Mouse (Mus musculus): ENCODE measurements at regions not wholly inside any gene's neighbourhood (a gene's known extent, or its start where the extent isn't known, plus 50 kb on each side); places are given as distances from the start of the nearest gene placed in this dataset.
"Not testable (repeated sequence)": the region's sequence is repeated elsewhere in the genome, so short reads cannot be mapped to it uniquely, and the experiment has no call there.

- WGBS: 89% methylated on average over 2 of the region's 2 CpGs
- Histone ChIP-seq H3K27ac (replicated peaks) (no peak overlapping the region), H3K4me3 (replicated peaks) (no peak overlapping the region), H3K36me3 (no peaks in the 10 kb centered on the region), H3K4me2 (no peak overlapping the region), H3K27me3 (replicated peaks) (no peaks in the 10 kb centered on the region), H3K9me3 (replicated peaks) (no peaks in the 10 kb centered on the region), H3K9ac (replicated peaks) (no peak overlapping the region), H3K4me1 (no peaks in the 10 kb centered on the region)
- ATAC-seq (ENCODE audit: low FRiP score): no peak
Measured at GRCm38 (mm10) chr16:46878739-46879138, 380.4 kb upstream of the Nectin3 start.

- Histone ChIP-seq H3K9me3 (replicated peaks) (no peaks in the 10 kb centered on the region), H3K27me3 (replicated peaks) (no peaks in the 10 kb centered on the region), H3K36me3 (no peaks in the 10 kb centered on the region), H3K4me2 (no peak overlapping the region), H3K9ac (replicated peaks) (no peak overlapping the region), H3K4me3 (replicated peaks) (no peak overlapping the region), H3K4me1 (no peaks in the 10 kb centered on the region), H3K27ac (replicated peaks) (no peak overlapping the region)
- 88% methylated on average over 2 of the region's 2 CpGs for WGBS
- ATAC-seq (ENCODE audit: low FRiP score): no peak
Measured at GRCm38 (mm10) chr16:46863959-46864358, 365.6 kb upstream of the Nectin3 start.

GRCm38 (mm10) chr16:46849534-46849933 lies 351.2 kb upstream of the Nectin3 start:
- H3K4me3 ChIP-seq (replicated peaks): no peak overlapping the region
- H3K9ac ChIP-seq (replicated peaks): no peak overlapping the region
- 0 out of 2 replicates have a peak, but pooled peaks cover 3% of the 10 kb centered on the region for H3K4me1 ChIP-seq
- no peak overlapping the region for H3K4me2 ChIP-seq
- H3K36me3 ChIP-seq: no peaks in the 10 kb centered on the region
- H3K27me3 ChIP-seq (replicated peaks): no peaks in the 10 kb centered on the region
- H3K9me3 ChIP-seq (replicated peaks): no peaks in the 10 kb centered on the region
- ATAC-seq (ENCODE audit: low FRiP score): no peak
- no peak overlapping the region for H3K27ac ChIP-seq (replicated peaks)
- WGBS: 62% methylated on average over 4 of the region's 4 CpGs

- Histone ChIP-seq H3K27ac (replicated peaks) (no peak overlapping the region), H3K27me3 (replicated peaks) (no peaks in the 10 kb centered on the region), H3K9ac (replicated peaks) (no peak overlapping the region), H3K4me1 (0 out of 2 replicates have a peak, but pooled peaks cover 3% of the 10 kb centered on the region), H3K4me2 (no peak overlapping the region), H3K9me3 (replicated peaks) (no peaks in the 10 kb centered on the region), H3K36me3 (no peaks in the 10 kb centered on the region), H3K4me3 (replicated peaks) (no peak overlapping the region)
- ATAC-seq (ENCODE audit: low FRiP score): no peak
Measured at GRCm38 (mm10) chr16:46848755-46849154, 350.4 kb upstream of the Nectin3 start.

DNA sequence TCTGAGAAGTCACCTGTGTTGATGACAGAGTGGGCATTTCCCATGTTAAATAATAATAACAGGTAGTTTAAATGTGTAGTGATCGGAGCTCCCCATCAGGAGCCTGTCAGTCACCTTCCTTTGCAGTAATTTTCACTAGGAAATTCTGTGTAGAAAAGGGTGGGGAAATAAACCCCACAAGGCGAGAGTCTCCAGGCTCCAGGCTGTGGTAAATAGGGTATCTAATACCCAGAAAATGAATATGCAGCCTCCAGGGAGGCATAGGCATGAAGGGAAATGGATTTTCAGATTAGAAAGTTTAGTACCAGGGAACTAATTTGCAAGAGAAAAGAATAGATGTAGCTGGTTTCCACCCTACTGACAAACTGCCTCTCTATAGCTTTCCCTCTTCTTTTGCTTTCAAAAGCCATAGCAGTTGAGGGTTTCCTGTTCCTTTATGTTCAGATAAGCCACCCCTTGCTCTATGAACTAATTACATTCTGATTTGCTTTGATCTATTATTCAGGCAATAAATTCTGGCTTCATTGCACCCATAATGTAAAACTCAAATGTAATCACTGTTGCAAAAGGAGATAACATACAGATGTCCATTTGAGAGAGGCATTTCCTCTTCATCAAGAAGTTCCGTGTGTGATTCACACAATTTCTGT lies 349.5 kb upstream of the Nectin3 start:
- H3K4me3 ChIP-seq (replicated peaks): no peak overlapping the region
- H3K27me3 ChIP-seq (replicated peaks): no peaks in the 10 kb centered on the region
- 40% methylated on average over 3 of the region's 3 CpGs for WGBS
- no peak overlapping the region for H3K27ac ChIP-seq (replicated peaks)
- H3K4me2 ChIP-seq: no peak overlapping the region
- ATAC-seq (ENCODE audit: low FRiP score): no peak
- H3K9ac ChIP-seq (replicated peaks): no peak overlapping the region
- H3K9me3 ChIP-seq (replicated peaks): no peaks in the 10 kb centered on the region
- H3K36me3 ChIP-seq: no peaks in the 10 kb centered on the region
- 0 out of 2 replicates have a peak, but pooled peaks cover 3% of the 10 kb centered on the region for H3K4me1 ChIP-seq

DNA sequence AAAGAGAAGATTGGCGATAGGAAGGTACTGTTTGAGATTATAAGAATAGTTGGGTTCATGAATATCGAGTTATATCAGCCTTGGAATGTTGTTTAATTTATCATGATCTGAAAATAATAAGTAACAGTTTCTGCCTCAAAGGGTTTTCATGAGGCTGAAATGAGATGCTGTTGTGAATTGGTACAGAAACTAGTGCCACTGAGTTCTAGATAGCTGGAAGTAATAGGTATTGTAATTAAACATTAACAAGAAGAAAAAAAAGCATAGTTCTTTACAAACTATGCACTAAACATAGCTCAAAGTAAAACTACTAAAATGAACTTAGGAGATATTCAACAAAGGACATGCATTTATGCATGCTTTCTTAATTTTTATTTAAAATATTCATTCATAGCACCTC lies 342.9 kb upstream of the Nectin3 start:
- no peaks in the 10 kb centered on the region for H3K27me3 ChIP-seq (replicated peaks)
- no peaks in the 10 kb centered on the region for H3K4me1 ChIP-seq
- H3K4me3 ChIP-seq (replicated peaks): no peak overlapping the region
- WGBS: 88% methylated on average over 2 of the region's 2 CpGs
- H3K4me2 ChIP-seq: no peak overlapping the region
- ATAC-seq (ENCODE audit: low FRiP score): no peak
- no peaks in the 10 kb centered on the region for H3K9me3 ChIP-seq (replicated peaks)
- H3K27ac ChIP-seq (replicated peaks): no peak overlapping the region
- no peak overlapping the region for H3K9ac ChIP-seq (replicated peaks)
- H3K36me3 ChIP-seq: no peaks in the 10 kb centered on the region

- H3K4me2 ChIP-seq: no peak overlapping the region
- H3K27ac ChIP-seq (replicated peaks): no peak overlapping the region
- no peak overlapping the region for H3K9ac ChIP-seq (replicated peaks)
- H3K4me1 ChIP-seq: no peaks in the 10 kb centered on the region
- no peak for ATAC-seq (ENCODE audit: low FRiP score)
- H3K4me3 ChIP-seq (replicated peaks): no peak overlapping the region
- H3K36me3 ChIP-seq: no peaks in the 10 kb centered on the region
- H3K9me3 ChIP-seq (replicated peaks): no peaks in the 10 kb centered on the region
- H3K27me3 ChIP-seq (replicated peaks): no peaks in the 10 kb centered on the region
Measured at GRCm38 (mm10) chr16:46840764-46841163, 342.4 kb upstream of the Nectin3 start.

GRCm38 (mm10) chr16:46825147-46825546 lies 326.8 kb upstream of the Nectin3 start:
- H3K36me3 ChIP-seq: no peaks in the 10 kb centered on the region
- H3K27ac ChIP-seq (replicated peaks): no peak overlapping the region
- no peaks in the 10 kb centered on the region for H3K4me1 ChIP-seq
- no peaks in the 10 kb centered on the region for H3K27me3 ChIP-seq (replicated peaks)
- no peak overlapping the region for H3K9ac ChIP-seq (replicated peaks)
- no peak overlapping the region for H3K4me2 ChIP-seq
- no peak for ATAC-seq (ENCODE audit: low FRiP score)
- 94% methylated on average over 2 of the region's 2 CpGs for WGBS
- H3K4me3 ChIP-seq (replicated peaks): no peak overlapping the region
- H3K9me3 ChIP-seq (replicated peaks): no peaks in the 10 kb centered on the region

DNA sequence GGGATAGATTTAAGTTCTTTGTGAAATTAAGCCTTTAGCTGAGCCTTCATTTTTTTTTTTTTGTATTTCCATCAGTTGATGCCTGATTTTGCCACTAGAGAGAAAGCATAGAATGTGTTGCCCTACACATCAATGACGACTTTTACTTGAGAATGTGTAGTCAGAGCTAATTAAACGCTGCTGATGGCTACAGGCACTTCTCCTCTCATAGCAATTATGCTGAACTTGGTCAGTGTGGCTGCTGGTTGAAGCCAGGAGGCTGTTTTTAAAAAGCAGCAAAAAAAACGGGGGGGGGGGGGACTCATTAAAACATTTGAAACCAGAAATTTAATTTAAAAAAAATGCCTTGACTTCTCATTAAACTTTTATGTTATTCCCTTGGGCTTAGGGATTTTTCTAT lies 324.4 kb upstream of the Nectin3 start:
- no peak overlapping the region for H3K4me3 ChIP-seq (replicated peaks)
- H3K4me2 ChIP-seq: no peak overlapping the region
- 59% methylated on average over 3 of the region's 3 CpGs for WGBS
- H3K27ac ChIP-seq (replicated peaks): no peak overlapping the region
- no peaks in the 10 kb centered on the region for H3K27me3 ChIP-seq (replicated peaks)
- no peak for ATAC-seq (ENCODE audit: low FRiP score)
- no peaks in the 10 kb centered on the region for H3K9me3 ChIP-seq (replicated peaks)
- no peaks in the 10 kb centered on the region for H3K36me3 ChIP-seq
- no peaks in the 10 kb centered on the region for H3K4me1 ChIP-seq
- H3K9ac ChIP-seq (replicated peaks): no peak overlapping the region

DNA sequence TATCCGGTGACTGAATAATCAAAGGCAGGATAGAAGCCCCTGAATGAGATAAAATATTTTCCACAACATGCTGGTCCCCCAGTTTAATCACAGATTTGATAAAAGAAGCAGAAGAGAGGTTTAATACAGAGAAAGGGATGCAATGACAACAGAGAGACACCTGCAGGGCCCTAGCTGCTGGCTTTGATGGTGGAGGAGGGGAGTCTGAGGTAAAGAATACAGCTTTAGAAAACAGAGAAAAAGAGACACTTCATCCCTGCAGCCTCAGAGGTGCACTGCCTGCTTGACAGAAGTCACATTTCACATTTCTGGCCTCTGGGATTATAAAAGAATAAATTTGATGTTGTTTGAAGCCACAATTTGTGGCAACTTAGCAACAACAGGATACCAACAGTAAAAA lies 319.9 kb upstream of the Nectin3 start:
- Histone ChIP-seq H3K4me2 (no peak overlapping the region), H3K36me3 (no peaks in the 10 kb centered on the region), H3K9ac (replicated peaks) (no peak overlapping the region), H3K4me1 (no peaks in the 10 kb centered on the region), H3K27me3 (replicated peaks) (no peaks in the 10 kb centered on the region), H3K9me3 (replicated peaks) (no peaks in the 10 kb centered on the region), H3K27ac (replicated peaks) (no peak overlapping the region), H3K4me3 (replicated peaks) (no peak overlapping the region)
- no peak for ATAC-seq (ENCODE audit: low FRiP score)
- WGBS: 85% methylated on average over 1 of the region's 1 CpGs

- not testable (repeated sequence) for H3K4me3 ChIP-seq (replicated peaks); H3K4me2 ChIP-seq; H3K27ac ChIP-seq (replicated peaks); ATAC-seq (ENCODE audit: low FRiP score); H3K9me3 ChIP-seq (replicated peaks); H3K36me3 ChIP-seq; H3K27me3 ChIP-seq (replicated peaks); H3K9ac ChIP-seq (replicated peaks); H3K4me1 ChIP-seq
Measured at GRCm38 (mm10) chr16:46811835-46812234, 313.5 kb upstream of the Nectin3 start.

DNA sequence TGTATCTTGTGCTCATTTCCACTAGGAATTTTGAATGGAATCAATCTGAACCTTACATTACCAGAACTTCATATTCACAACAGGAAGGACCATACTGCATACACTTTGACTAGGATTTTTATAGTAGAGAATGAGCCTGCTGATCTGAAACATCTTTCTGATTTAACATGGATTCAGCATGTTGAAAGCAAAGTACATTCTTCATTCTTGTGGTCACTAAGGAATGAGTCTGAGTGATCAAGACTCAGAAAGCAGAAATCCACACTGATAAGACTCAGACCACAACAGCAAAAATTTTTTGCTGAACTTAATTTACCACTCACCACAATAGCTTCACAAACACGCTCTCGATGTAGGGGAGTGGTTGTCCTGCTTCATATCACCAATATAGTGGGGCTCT lies 309.2 kb upstream of the Nectin3 start:
- Histone ChIP-seq H3K36me3 (no peaks in the 10 kb centered on the region), H3K27ac (replicated peaks) (no peak overlapping the region), H3K9me3 (replicated peaks) (no peaks in the 10 kb centered on the region), H3K4me3 (replicated peaks) (no peak overlapping the region), H3K27me3 (replicated peaks) (no peaks in the 10 kb centered on the region), H3K9ac (replicated peaks) (no peak overlapping the region), H3K4me2 (no peak overlapping the region), H3K4me1 (no peaks in the 10 kb centered on the region)
- ATAC-seq (ENCODE audit: low FRiP score): no peak
- WGBS: 96% methylated on average over 2 of the region's 2 CpGs

- no peaks in the 10 kb centered on the region for H3K9me3 ChIP-seq (replicated peaks)
- H3K36me3 ChIP-seq: no peaks in the 10 kb centered on the region
- ATAC-seq (ENCODE audit: low FRiP score): no peak
- no peak overlapping the region for H3K4me2 ChIP-seq
- H3K27me3 ChIP-seq (replicated peaks): no peaks in the 10 kb centered on the region
- H3K4me1 ChIP-seq: no peaks in the 10 kb centered on the region
- WGBS: 61% methylated on average over 5 of the region's 5 CpGs
- H3K4me3 ChIP-seq (replicated peaks): no peak overlapping the region
- no peak overlapping the region for H3K9ac ChIP-seq (replicated peaks)
- no peak overlapping the region for H3K27ac ChIP-seq (replicated peaks)
Measured at GRCm38 (mm10) chr16:46776367-46776766, 278.0 kb upstream of the Nectin3 start.
